Mouse (Mus musculus): Measurements from ENCODE around the gene Fam135a. TPM values are rescaled to one million over a fixed set of nuclear protein-coding genes. Genes with fewer than 3 reads are reported as not detected.
"Not testable (repeated sequence)": the region's sequence is repeated elsewhere in the genome, so short reads cannot be mapped to it uniquely, and the experiment has no call there.

Fam135a gene
- polyA plus RNA-seq, 1 experiment from 2014 or later = 24.5 TPM

- Histone ChIP-seq H3K4me1 (replicated peaks) (no peaks in the 10 kb centered on the region), H3K36me3 (no peaks in the 10 kb centered on the region), H3K27ac (no peak overlapping the region), H3K27me3 (ENCODE audit: insufficient read depth, poor library complexity, severe bottlenecking) (no peaks in the 10 kb centered on the region), H3K9me3 (no peaks in the 10 kb centered on the region), H3K4me3 (no peak overlapping the region)
- DNase-seq (ENCODE audit: low spot score) = no peak
- 86% methylated on average over 6 of the region's 6 CpGs for WGBS
Measured at GRCm38 (mm10) chr1:23978281-23978680, 121.9 kb downstream of the Fam135a start.

GRCm38 (mm10) chr1:23971159-23971558, 129.0 kb downstream of the Fam135a start:
- not testable (repeated sequence) for H3K27ac ChIP-seq; H3K27me3 ChIP-seq (ENCODE audit: insufficient read depth, poor library complexity, severe bottlenecking); DNase-seq (ENCODE audit: low spot score); H3K9me3 ChIP-seq; H3K36me3 ChIP-seq; H3K4me1 ChIP-seq (replicated peaks); H3K4me3 ChIP-seq
- 92% methylated on average over 4 of the region's 4 CpGs for WGBS

GRCm38 (mm10) chr1:23968027-23968725, 132.0 kb downstream of the Fam135a start:
- no peak for DNase-seq (ENCODE audit: low spot score)
- Histone ChIP-seq H3K9me3 (peaks cover 6% of the 10 kb centered on the region), H3K36me3 (no peaks in the 10 kb centered on the region), H3K4me1 (replicated peaks) (no peaks in the 10 kb centered on the region), H3K4me3 (no peak overlapping the region), H3K27ac (no peak overlapping the region), H3K27me3 (ENCODE audit: insufficient read depth, poor library complexity, severe bottlenecking) (no peaks in the 10 kb centered on the region)
- 85% methylated on average over 9 of the region's 9 CpGs for WGBS

- Histone ChIP-seq H3K27me3 (ENCODE audit: insufficient read depth, poor library complexity, severe bottlenecking) (no peaks in the 10 kb centered on the region), H3K4me3 (no peak overlapping the region), H3K27ac (no peak overlapping the region), H3K4me1 (replicated peaks) (no peaks in the 10 kb centered on the region), H3K9me3 (peaks cover 6% of the 10 kb centered on the region), H3K36me3 (no peaks in the 10 kb centered on the region)
- 71% methylated on average over 1 of the region's 1 CpGs for WGBS
- DNase-seq (ENCODE audit: low spot score) = no peak
Measured at GRCm38 (mm10) chr1:23966226-23966625, 133.9 kb downstream of the Fam135a start.

Other genes with a start within 250 kb of the Fam135a start
- gene Smap1, start 178.0 kb downstream of the Fam135a start, polyA plus RNA-seq (2016; fragmentation: Nextera tagmentation; extraction: Ambion mirVana) = 42.2 and 44.6 TPM in 2 replicates
- 80.7 and 82.8 TPM in 2 replicates for gene Sdhaf4, start 94.7 kb downstream of the Fam135a start, polyA plus RNA-seq (2016; fragmentation: Nextera tagmentation; extraction: Ambion mirVana)
- 45.4 and 51.4 TPM in 2 replicates for gene Col9a1, start 77.3 kb upstream of the Fam135a start, polyA plus RNA-seq (2016; fragmentation: Nextera tagmentation; extraction: Ambion mirVana)